ENCODE assay signal across 9 mouse cellular contexts in genomic region chr9:122864848-122865247, GRCm38 (mm10). TPM values are rescaled to one million over a fixed set of nuclear protein-coding genes. Genes with fewer than 3 reads are reported as not detected.
DNase-seq lines count a peak whose midpoint lies in the region; ATAC-seq and TF ChIP-seq lines count a peak whose summit lies in the region.
"Had no signal": no experiment of that assay in that cellular context is flagged by ENCODE, and none has a peak within 500 bp of the region (broad histone marks: within the 10 kb centered on the region; RNA-seq: fewer than 3 reads in every experiment).

No protein-coding gene starts in this region.

- WGBS in intestine, embryonic 14.5 days: 57% methylated on average over 3 of the region's 3 CpGs
- 63% methylated on average over 3 of the region's 3 CpGs for WGBS in neural tube, embryonic 12.5 days

- no peak for DNase-seq in left cerebral cortex, adult 2 months (ENCODE audit: extremely low spot score in 1 of 2, low spot score in 2 of 2)
- DNase-seq in left cerebral cortex, postnatal 25 days (ENCODE audit: low spot score in 2 of 2): no peak
- DNase-seq in intestine, embryonic 14.5 days (ENCODE audit: low spot score): peak; percentile 54
- DNase-seq in left cerebral cortex, postnatal 36 days (ENCODE audit: low spot score in 2 of 2): no peak
- DNase-seq in spleen, postnatal 14 days (ENCODE audit: low spot score in 2 of 2): no peak
- no peak for DNase-seq in B cell, adult 2 months

- no peak for ATAC-seq in intestine, embryonic 14.5 days (replicated peaks; ENCODE audit: low FRiP score, low TSS enrichment, low read depth)
- ATAC-seq in neural tube, embryonic 12.5 days (ENCODE audit: low FRiP score, low read depth): no peak

- H3K4me2 ChIP-seq in intestine, embryonic 14.5 days (ENCODE audit: low read length): peak overlapping the region; percentile 79
- H3K4me2 ChIP-seq in neural tube, embryonic 12.5 days (replicated peaks): peak overlapping the region; percentile 72

- peaks cover 5% of the 10 kb centered on the region; the same call in 1 of the 2 replicates for H3K4me1 ChIP-seq in cortical plate, adult 2 months (ENCODE audit: control insufficient read depth, insufficient read depth, low read length)
- H3K4me1 ChIP-seq in intestine, embryonic 14.5 days (replicated peaks; ENCODE audit: control insufficient read depth, insufficient read depth, low read length): peaks cover 13% of the 10 kb centered on the region
- H3K4me1 ChIP-seq in neural tube, embryonic 12.5 days: peaks cover 13% of the 10 kb centered on the region

- peak overlapping the region; percentile 89 for H3K9ac ChIP-seq in intestine, embryonic 14.5 days (ENCODE audit: low read length)
- H3K9ac ChIP-seq in neural tube, embryonic 12.5 days: peak overlapping the region; percentile 86

- H3K9me3 ChIP-seq in intestine, embryonic 14.5 days (ENCODE audit: control insufficient read depth, low read length): peaks cover 20% of the 10 kb centered on the region; the same call in 1 of the 2 replicates
- H3K9me3 ChIP-seq in neural tube, embryonic 12.5 days: peaks cover 28% of the 10 kb centered on the region

- no peak overlapping the region for H3K27ac ChIP-seq in left cerebral cortex, adult 2 months
- no peak overlapping the region for H3K27ac ChIP-seq in cortical plate, adult 2 months (ENCODE audit: insufficient read depth, low read length)
- no peak overlapping the region for H3K27ac ChIP-seq in intestine, embryonic 14.5 days (ENCODE audit: low read depth)
- H3K27ac ChIP-seq in neural tube, embryonic 12.5 days: no peak overlapping the region

- TF ChIP-seq CTCF in left cerebral cortex, adult 2 months (IDR thresholded peaks at IDR 0.05): no peak
- no peak for TF ChIP-seq CTCF in cortical plate, adult 2 months (IDR thresholded peaks at IDR 0.05; ENCODE audit: extremely low read depth, insufficient read depth, low read length)

- peak overlapping the region; percentile 65 for H3K4me3 ChIP-seq in left cerebral cortex, adult 2 months
- peak overlapping the region; percentile 52 for H3K4me3 ChIP-seq in cortical plate, adult 2 months (ENCODE audit: insufficient read depth, low read length)
- H3K4me3 ChIP-seq in intestine, embryonic 14.5 days (ENCODE audit: low read depth, low read length): peak overlapping the region; percentile 88
- H3K4me3 ChIP-seq in neural tube, embryonic 12.5 days: peak overlapping the region; percentile 82

- H3K36me3 ChIP-seq in intestine, embryonic 14.5 days (ENCODE audit: control insufficient read depth, insufficient read depth, low read length): peaks cover 25% of the 10 kb centered on the region
- peaks cover 30% of the 10 kb centered on the region for H3K36me3 ChIP-seq in neural tube, embryonic 12.5 days

- TF ChIP-seq POLR2A in cortical plate, adult 2 months (IDR thresholded peaks at IDR 0.05; ENCODE audit: extremely low read depth, insufficient read depth, low read length): no peak

- intact Hi-C loops in left cerebral cortex, adult 2 months (cut with DNase I): loop anchor here (5.0 kb wide), 1 partner anchor 128 kb away; no protein-coding TSS in a partner anchor
- intact Hi-C loops in left cerebral cortex, postnatal 25 days (cut with DNase I): loop anchor here (5.0 kb wide), 1 partner anchor 87 kb away; the partner anchor contains the start of genes 1110059G10Rik and Kif15
- intact Hi-C loops in left cerebral cortex, postnatal 36 days (cut with DNase I): no loop called here

- no peaks in the 10 kb centered on the region for H3K27me3 ChIP-seq in intestine, embryonic 14.5 days (replicated peaks; ENCODE audit: control insufficient read depth, insufficient read depth, low read length)
- no peaks in the 10 kb centered on the region for H3K27me3 ChIP-seq in neural tube, embryonic 12.5 days (replicated peaks)

RNA-seq across cellular contexts. Expression of gene Zfp445, which starts 1.0 kb away (rescaled TPM):
- total RNA-seq in left cerebral cortex, adult 2 months (2021): 100 to 1,000 TPM; 169 to 173 TPM
- total RNA-seq in left cerebral cortex, postnatal 25 days (2021): 100 to 1,000 TPM; 151 to 172 TPM
- polyA plus RNA-seq in cortical plate, adult 2 months (2012; rRNA removed): 140 and 156 TPM in 2 replicates
- polyA plus RNA-seq in intestine, embryonic 14.5 days (2014; fragmentation: Nextera tagmentation; extraction: Ambion mirVana): 56.0 and 56.9 TPM in 2 replicates
- 101 and 115 TPM in 2 replicates for polyA plus RNA-seq in neural tube, embryonic 12.5 days (2016; fragmentation: Nextera tagmentation; extraction: Ambion mirVana)
- total RNA-seq in left cerebral cortex, postnatal 36 days (2021): 100 to 1,000 TPM; 135 to 167 TPM

RNA-seq across cellular contexts. Expression of gene Zkscan7, which starts 20.6 kb away (rescaled TPM):
- total RNA-seq in left cerebral cortex, adult 2 months (2021): 1 to 10 TPM; 5.0 to 5.8 TPM
- total RNA-seq in left cerebral cortex, postnatal 25 days (2021): 1 to 10 TPM; 4.1 to 5.0 TPM
- polyA plus RNA-seq in cortical plate, adult 2 months (2012; rRNA removed): 3.0 and 3.3 TPM in 2 replicates
- 3.2 and 3.3 TPM in 2 replicates for polyA plus RNA-seq in intestine, embryonic 14.5 days (2014; fragmentation: Nextera tagmentation; extraction: Ambion mirVana)
- polyA plus RNA-seq in neural tube, embryonic 12.5 days (2016; fragmentation: Nextera tagmentation; extraction: Ambion mirVana): 4.0 and 4.8 TPM in 2 replicates
- total RNA-seq in left cerebral cortex, postnatal 36 days (2021): 1 to 10 TPM; 3.5 to 5.5 TPM

RNA-seq across cellular contexts. Expression of gene Gm35549, which starts 21.0 kb away (rescaled TPM):
- total RNA-seq in left cerebral cortex, adult 2 months (2021): not detected
- not detected for total RNA-seq in left cerebral cortex, postnatal 25 days (2021)
- polyA plus RNA-seq in cortical plate, adult 2 months (2012; rRNA removed): not detected in 2 replicates
- 0.32 and 0.42 TPM in 2 replicates for polyA plus RNA-seq in intestine, embryonic 14.5 days (2014; fragmentation: Nextera tagmentation; extraction: Ambion mirVana)
- polyA plus RNA-seq in neural tube, embryonic 12.5 days (2016; fragmentation: Nextera tagmentation; extraction: Ambion mirVana): 0.34 TPM in 1 of 2 replicates, not detected in the other
- not detected for total RNA-seq in left cerebral cortex, postnatal 36 days (2021)
- total RNA-seq: megakaryocyte-erythroid progenitor cell, adult 5-6 weeks had no signal

RNA-seq across cellular contexts. Expression of gene Zfp105, which starts 58.0 kb away (rescaled TPM):
- total RNA-seq in left cerebral cortex, adult 2 months (2021): 1 to 10 TPM; 7.9 to 8.3 TPM
- total RNA-seq in left cerebral cortex, postnatal 25 days (2021): 1 to 10 TPM; 7.0 to 7.2 TPM
- polyA plus RNA-seq in cortical plate, adult 2 months (2012; rRNA removed): 4.7 TPM in 2 replicates
- 17.5 and 19.7 TPM in 2 replicates for polyA plus RNA-seq in intestine, embryonic 14.5 days (2014; fragmentation: Nextera tagmentation; extraction: Ambion mirVana)
- polyA plus RNA-seq in neural tube, embryonic 12.5 days (2016; fragmentation: Nextera tagmentation; extraction: Ambion mirVana): 31.1 and 32.0 TPM in 2 replicates
- total RNA-seq in left cerebral cortex, postnatal 36 days (2021): 1 to 10 TPM; 7.2 to 8.7 TPM
- total RNA-seq: megakaryocyte-erythroid progenitor cell, adult 5-6 weeks had no signal

RNA-seq across cellular contexts. Expression of gene Tcaim, which starts 59.5 kb away (rescaled TPM):
- 10 to 100 TPM; 17.4 to 17.8 TPM for total RNA-seq in left cerebral cortex, adult 2 months (2021)
- total RNA-seq in left cerebral cortex, postnatal 25 days (2021): 10 to 100 TPM; 17.0 to 19.7 TPM
- 12.2 and 12.8 TPM in 2 replicates for polyA plus RNA-seq in cortical plate, adult 2 months (2012; rRNA removed)
- polyA plus RNA-seq in intestine, embryonic 14.5 days (2014; fragmentation: Nextera tagmentation; extraction: Ambion mirVana): 5.6 and 6.9 TPM in 2 replicates
- 7.1 and 7.8 TPM in 2 replicates for polyA plus RNA-seq in neural tube, embryonic 12.5 days (2016; fragmentation: Nextera tagmentation; extraction: Ambion mirVana)
- total RNA-seq in left cerebral cortex, postnatal 36 days (2021): 10 to 100 TPM; 16.2 to 16.8 TPM
